Mouse (Mus musculus) bone marrow macrophage, adult 2 months (primary cell): Measurements from ENCODE around the gene Zfp46.

Source experiments
- CTCF ChIP-seq: IDR thresholded peaks from 2 replicates; pipeline ENCODE4 v1.5.1; 2012; ENCODE audit warnings: low read depth, mild to moderate bottlenecking, low read length, moderate library complexity
- POLR2A ChIP-seq: IDR thresholded peaks from 2 replicates; pipeline ENCODE4 v1.6.1; 2012; ENCODE audit warnings: mild to moderate bottlenecking, low read depth, low read length, borderline replicate concordance

DNA sequence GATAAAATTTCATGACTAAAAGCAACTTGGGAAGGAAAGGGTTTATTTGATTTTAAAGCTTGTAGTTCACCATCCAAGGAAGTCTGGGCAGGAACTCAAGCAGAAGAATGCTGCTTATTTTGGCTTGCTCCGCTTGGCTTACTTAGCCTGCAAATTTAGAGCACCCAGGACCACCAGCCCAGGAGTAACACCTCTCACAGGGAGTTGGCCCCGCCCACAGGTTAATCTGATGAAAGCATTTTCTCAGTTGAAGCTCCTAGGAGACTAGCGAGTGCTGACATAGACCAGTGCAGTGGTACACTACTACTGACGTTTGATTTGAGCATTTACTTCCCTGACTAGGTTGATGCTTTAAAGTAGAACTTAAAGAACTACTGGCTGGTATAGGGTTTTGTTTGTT, 52.6 kb downstream of the Zfp46 start:
- TF ChIP-seq CTCF = no peak
- TF ChIP-seq POLR2A = no peak
